Comparison of ENCODE assay signal across 13 mouse cellular contexts in genomic region chr5:74281480-74281879, GRCm38 (mm10).
DNase-seq lines count a peak whose midpoint lies in the region; ATAC-seq and TF ChIP-seq lines count a peak whose summit lies in the region.
"Had no signal": no experiment of that assay in that cellular context is flagged by ENCODE, and none has a peak within 500 bp of the region (broad histone marks: within the 10 kb centered on the region; RNA-seq: fewer than 3 reads in every experiment).

No protein-coding gene starts in this region.

- WGBS in limb, embryonic 15.5 days = 69% methylated on average over 8 of the region's 8 CpGs
- WGBS in limb, embryonic 10.5 days = 95% methylated on average over 8 of the region's 8 CpGs
- 34% methylated on average over 8 of the region's 8 CpGs for WGBS in kidney, adult 2 months

- ATAC-seq in cerebellum, adult (ENCODE audit: insufficient number of reproducible peaks, low FRiP score, low TSS enrichment) = no peak
- ATAC-seq in limb, embryonic 15.5 days (ENCODE audit: insufficient number of reproducible peaks, low FRiP score, low TSS enrichment, low read depth) = no peak
- ATAC-seq in activated CD4-positive, CD25-positive, alpha-beta regulatory T cell, adult 4 months = no peak
- ATAC-seq: CD4-positive, CD25-positive, alpha-beta regulatory T cell, adult 4 months; Patski had no signal

- TF ChIP-seq POLR2A in kidney, adult 2 months (IDR thresholded peaks at IDR 0.05; ENCODE audit: low read depth, low read length) = no peak

- no peaks in the 10 kb centered on the region for H3K9me3 ChIP-seq in limb, embryonic 15.5 days
- no peaks in the 10 kb centered on the region for H3K9me3 ChIP-seq in limb, embryonic 10.5 days (replicated peaks)
- H3K9me3 ChIP-seq: heart, embryonic 10.5 days; neural tube, embryonic 15.5 days had no signal

- no peaks in the 10 kb centered on the region for H3K27me3 ChIP-seq in limb, embryonic 15.5 days
- peaks cover 4% of the 10 kb centered on the region; the same call in 1 of the 2 replicates for H3K27me3 ChIP-seq in limb, embryonic 10.5 days (ENCODE audit: low read depth, poor library complexity, severe bottlenecking)
- no peaks in the 10 kb centered on the region for H3K27me3 ChIP-seq in kidney, adult 2 months (replicated peaks; ENCODE audit: control insufficient read depth, insufficient read depth, low read length)
- H3K27me3 ChIP-seq: Patski had no signal

- peak; percentile 28 to 30 for DNase-seq in cerebellum, postnatal 36 days
- DNase-seq in limb, embryonic 10.5 days (ENCODE audit: low spot score) = no peak
- DNase-seq in kidney, adult 2 months = peak; percentile 92
- DNase-seq in lung, postnatal 36 days = peak; percentile 31
- DNase-seq: cerebellum, adult 9-11 months; thymus, postnatal 14 days had no signal

- no peak overlapping the region for H3K4me3 ChIP-seq in limb, embryonic 15.5 days
- H3K4me3 ChIP-seq in limb, embryonic 10.5 days = no peak overlapping the region
- no peak overlapping the region for H3K4me3 ChIP-seq in kidney, adult 2 months (ENCODE audit: insufficient read depth, low read depth, low read length)
- H3K4me3 ChIP-seq: heart, embryonic 10.5 days; neural tube, embryonic 15.5 days had no signal

- H3K4me2 ChIP-seq in limb, embryonic 15.5 days = no peak overlapping the region
- H3K4me2 ChIP-seq: neural tube, embryonic 15.5 days had no signal

- no peak overlapping the region for H3K9ac ChIP-seq in limb, embryonic 15.5 days
- H3K9ac ChIP-seq: neural tube, embryonic 15.5 days had no signal

- H3K27ac ChIP-seq in limb, embryonic 15.5 days = peak overlapping the region; percentile 50; the same call in 1 of the 2 replicates
- H3K27ac ChIP-seq in limb, embryonic 10.5 days = no peak overlapping the region
- peak overlapping the region; percentile 8; the same call in 1 of the 2 replicates for H3K27ac ChIP-seq in kidney, adult 2 months (ENCODE audit: insufficient read depth, low read depth, low read length)
- H3K27ac ChIP-seq: heart, embryonic 10.5 days; neural tube, embryonic 15.5 days had no signal

- H3K36me3 ChIP-seq in limb, embryonic 15.5 days = no peaks in the 10 kb centered on the region
- no peaks in the 10 kb centered on the region for H3K36me3 ChIP-seq in limb, embryonic 10.5 days
- H3K36me3 ChIP-seq in kidney, adult 2 months (ENCODE audit: control insufficient read depth, insufficient read depth, low read length) = no peaks in the 10 kb centered on the region
- H3K36me3 ChIP-seq: heart, embryonic 10.5 days; neural tube, embryonic 15.5 days had no signal

- H3K4me1 ChIP-seq in limb, embryonic 15.5 days = peaks cover 43% of the 10 kb centered on the region
- H3K4me1 ChIP-seq in limb, embryonic 10.5 days = peaks cover 31% of the 10 kb centered on the region
- peaks cover 10% of the 10 kb centered on the region; the same call in 1 of the 2 replicates for H3K4me1 ChIP-seq in kidney, adult 2 months (ENCODE audit: control insufficient read depth, insufficient read depth, low read length)

- TF ChIP-seq CTCF in kidney, adult 2 months (conservative IDR thresholded peaks at IDR 0.05; ENCODE audit: insufficient read depth, insufficient read length, low read depth, low read length) = no peak
